In the genomic region with DNA sequence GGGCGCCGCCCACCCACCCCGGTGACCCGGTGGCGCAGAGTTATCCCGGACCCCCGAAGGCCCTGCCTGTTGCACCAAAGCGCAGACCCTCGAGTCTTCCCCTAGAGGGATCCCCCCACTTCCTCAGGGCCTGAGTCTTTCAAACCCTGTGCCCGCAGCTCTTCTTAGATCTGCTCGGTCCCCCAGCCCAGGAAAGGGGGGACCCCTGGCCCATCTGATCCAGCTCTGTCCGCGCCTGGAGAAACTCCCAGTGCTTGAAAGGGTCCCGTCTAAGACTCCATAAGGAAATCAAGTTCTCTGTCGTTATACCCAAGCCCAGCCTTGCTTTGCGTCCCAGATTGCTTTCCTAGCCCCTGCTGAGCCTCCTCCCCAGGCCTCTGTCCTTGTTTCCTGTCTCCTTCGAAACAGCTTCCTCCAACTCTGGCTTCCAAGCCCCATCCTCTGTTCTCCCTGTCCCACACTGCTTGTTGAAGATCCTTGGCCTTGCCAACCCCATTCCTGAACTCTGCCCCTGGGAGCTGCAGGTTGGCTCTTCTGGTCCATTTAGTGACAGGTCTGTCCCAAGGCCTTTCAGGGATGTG, we compare ENCODE assay signal across 8 mouse cellular contexts. TPM values are rescaled to one million over a fixed set of nuclear protein-coding genes. Genes with fewer than 3 reads are reported as not detected.
DNase-seq lines count a peak whose midpoint lies in the region; ATAC-seq and TF ChIP-seq lines count a peak whose summit lies in the region.

No protein-coding gene starts in this region.

- peak overlapping the region; percentile 94 for H3K4me3 ChIP-seq in megakaryocyte, embryonic 14.5 days (replicated peaks)
- peak overlapping the region; percentile 62 for H3K4me3 ChIP-seq in embryonic fibroblast, embryonic 13.5 days (ENCODE audit: insufficient read depth, low read length)
- peak overlapping the region; percentile 71 for H3K4me3 ChIP-seq in intestine, embryonic 14.5 days (ENCODE audit: low read depth, low read length)
- H3K4me3 ChIP-seq in midbrain, embryonic 12.5 days, result peak overlapping the region; percentile 73

- WGBS in intestine, embryonic 14.5 days, result 1% methylated on average over 17 of the region's 17 CpGs
- under 1% methylated on average over 17 of the region's 17 CpGs for WGBS in midbrain, embryonic 12.5 days

- H3K9me3 ChIP-seq in megakaryocyte, embryonic 14.5 days, result no peaks in the 10 kb centered on the region
- no peaks in the 10 kb centered on the region for H3K9me3 ChIP-seq in intestine, embryonic 14.5 days (ENCODE audit: control insufficient read depth, low read length)
- no peaks in the 10 kb centered on the region for H3K9me3 ChIP-seq in midbrain, embryonic 12.5 days

- peak overlapping the region; percentile 79 for H3K4me2 ChIP-seq in intestine, embryonic 14.5 days (ENCODE audit: low read length)
- peak overlapping the region; percentile 80 for H3K4me2 ChIP-seq in midbrain, embryonic 12.5 days (replicated peaks)

- TF ChIP-seq CTCF in embryonic fibroblast, embryonic 13.5 days (IDR thresholded peaks at IDR 0.05; ENCODE audit: borderline replicate concordance, insufficient read depth, low read length), result no peak

- H3K9ac ChIP-seq in intestine, embryonic 14.5 days (ENCODE audit: low read length), result peak overlapping the region; percentile 84
- H3K9ac ChIP-seq in midbrain, embryonic 12.5 days (replicated peaks), result peak overlapping the region; percentile 85

- ATAC-seq in megakaryocyte, adult 5-6 weeks (ENCODE audit: poor library complexity, severe bottlenecking), result no peak
- ATAC-seq in intestine, embryonic 14.5 days (replicated peaks; ENCODE audit: low FRiP score, low TSS enrichment, low read depth), result peak; percentile 42; the same call in 1 of the 2 replicates
- no peak; the same call in 1 of the 2 replicates for ATAC-seq in midbrain, embryonic 12.5 days (ENCODE audit: low FRiP score, low read depth)
- no peak for ATAC-seq in activated CD4-positive, CD25-positive, alpha-beta regulatory T cell, adult 4 months

- no peak for DNase-seq in intestine, embryonic 14.5 days (ENCODE audit: low spot score)
- no peak for DNase-seq in right cerebral cortex, postnatal 4 days
- no peak for DNase-seq in layer of hippocampus, adult 18-20 months (ENCODE audit: low spot score in 2 of 2)

- no peak; the same call in 1 of the 2 replicates for TF ChIP-seq POLR2A in embryonic fibroblast, embryonic 13.5 days (IDR thresholded peaks at IDR 0.05; ENCODE audit: low read depth, low read length)

- H3K27me3 ChIP-seq in megakaryocyte, embryonic 14.5 days (replicated peaks), result peaks cover 7% of the 10 kb centered on the region
- H3K27me3 ChIP-seq in intestine, embryonic 14.5 days (replicated peaks; ENCODE audit: control insufficient read depth, insufficient read depth, low read length), result no peaks in the 10 kb centered on the region
- no peaks in the 10 kb centered on the region for H3K27me3 ChIP-seq in midbrain, embryonic 12.5 days

- H3K36me3 ChIP-seq in megakaryocyte, embryonic 14.5 days (replicated peaks; ENCODE audit: low read length), result peaks cover 34% of the 10 kb centered on the region
- peaks cover 26% of the 10 kb centered on the region for H3K36me3 ChIP-seq in intestine, embryonic 14.5 days (ENCODE audit: control insufficient read depth, insufficient read depth, low read length)
- peaks cover 27% of the 10 kb centered on the region for H3K36me3 ChIP-seq in midbrain, embryonic 12.5 days

- peaks cover 64% of the 10 kb centered on the region for H3K4me1 ChIP-seq in megakaryocyte, embryonic 14.5 days
- H3K4me1 ChIP-seq in embryonic fibroblast, embryonic 13.5 days (ENCODE audit: control insufficient read depth, insufficient read depth, low read length), result no peaks in the 10 kb centered on the region
- peaks cover 26% of the 10 kb centered on the region for H3K4me1 ChIP-seq in intestine, embryonic 14.5 days (replicated peaks; ENCODE audit: control insufficient read depth, insufficient read depth, low read length)
- peaks cover 25% of the 10 kb centered on the region for H3K4me1 ChIP-seq in midbrain, embryonic 12.5 days

- peak overlapping the region; percentile 94 for H3K27ac ChIP-seq in embryonic fibroblast, embryonic 13.5 days (ENCODE audit: insufficient read depth, low read length)
- H3K27ac ChIP-seq in intestine, embryonic 14.5 days (ENCODE audit: low read depth), result peak overlapping the region; percentile 99
- H3K27ac ChIP-seq in midbrain, embryonic 12.5 days (replicated peaks), result peak overlapping the region; percentile 98

RNA-seq across cellular contexts. Expression of a gene that starts 0.9 kb away (rescaled TPM):
- 198 and 388 TPM in 2 replicates for polyA plus RNA-seq in megakaryocyte, embryonic 14.5 days (2012; ENCODE audit: insufficient read depth, low replicate concordance)
- total RNA-seq in megakaryocyte, adult 5-6 weeks (2015), result 46.0 and 52.6 TPM in 2 replicates
- 20.8 and 28.9 TPM in 2 replicates for total RNA-seq in megakaryocyte, adult 5-6 weeks (2017)
- polyA plus RNA-seq in embryonic fibroblast, embryonic 13.5 days (2011; ENCODE audit: insufficient read length, low read depth, missing spikeins), result 33.1 and 33.2 TPM in 2 replicates
- 38.1 and 44.4 TPM in 2 replicates for polyA plus RNA-seq in intestine, embryonic 14.5 days (2014; fragmentation: Nextera tagmentation; extraction: Ambion mirVana)
- 50.9 and 52.7 TPM in 2 replicates for polyA plus RNA-seq in midbrain, embryonic 12.5 days (2016; fragmentation: Nextera tagmentation; extraction: Ambion mirVana)
- 10 to 100 TPM; 13.8 to 18.1 TPM for polyA plus RNA-seq in activated CD4-positive, CD25-positive, alpha-beta regulatory T cell, adult 4 months (2017; shearing (Covaris generic))
- 10 to 100 TPM; 59.0 to 61.7 TPM for total RNA-seq in layer of hippocampus, adult 18-20 months (2021)

RNA-seq across cellular contexts. Expression of a gene that starts 21.6 kb away (rescaled TPM):
- polyA plus RNA-seq in megakaryocyte, embryonic 14.5 days (2012; ENCODE audit: insufficient read depth, low replicate concordance), result 2.9 and 8.0 TPM in 2 replicates
- not detected in 2 replicates for total RNA-seq in megakaryocyte, adult 5-6 weeks (2015)
- total RNA-seq in megakaryocyte, adult 5-6 weeks (2017), result 1.1 and 2.0 TPM in 2 replicates
- polyA plus RNA-seq in embryonic fibroblast, embryonic 13.5 days (2011; ENCODE audit: insufficient read length, low read depth, missing spikeins), result 0.61 TPM in 1 of 2 replicates, not detected in the other
- 0.62 and 0.86 TPM in 2 replicates for polyA plus RNA-seq in intestine, embryonic 14.5 days (2014; fragmentation: Nextera tagmentation; extraction: Ambion mirVana)
- polyA plus RNA-seq in midbrain, embryonic 12.5 days (2016; fragmentation: Nextera tagmentation; extraction: Ambion mirVana), result 0.10 TPM in 1 of 2 replicates, not detected in the other
- polyA plus RNA-seq in activated CD4-positive, CD25-positive, alpha-beta regulatory T cell, adult 4 months (2017; shearing (Covaris generic)), result not detected
- total RNA-seq in layer of hippocampus, adult 18-20 months (2021), result under 1 TPM in 1 of 2 experiments, not detected in 1; 0.52 TPM

RNA-seq across cellular contexts. Expression of a gene that starts 21.7 kb away (rescaled TPM):
- polyA plus RNA-seq in megakaryocyte, embryonic 14.5 days (2012; ENCODE audit: insufficient read depth, low replicate concordance), result 1,441 and 3,817 TPM in 2 replicates
- total RNA-seq in megakaryocyte, adult 5-6 weeks (2015), result 46.5 and 53.3 TPM in 2 replicates
- total RNA-seq in megakaryocyte, adult 5-6 weeks (2017), result 34.0 and 38.2 TPM in 2 replicates
- polyA plus RNA-seq in embryonic fibroblast, embryonic 13.5 days (2011; ENCODE audit: insufficient read length, low read depth, missing spikeins), result 44.1 and 47.8 TPM in 2 replicates
- polyA plus RNA-seq in intestine, embryonic 14.5 days (2014; fragmentation: Nextera tagmentation; extraction: Ambion mirVana), result 30.2 and 35.5 TPM in 2 replicates
- polyA plus RNA-seq in midbrain, embryonic 12.5 days (2016; fragmentation: Nextera tagmentation; extraction: Ambion mirVana), result 8.2 and 9.3 TPM in 2 replicates
- polyA plus RNA-seq in activated CD4-positive, CD25-positive, alpha-beta regulatory T cell, adult 4 months (2017; shearing (Covaris generic)), result 10 to 100 TPM; 43.8 to 75.5 TPM
- total RNA-seq in layer of hippocampus, adult 18-20 months (2021), result 10 to 100 TPM; 32.4 to 34.4 TPM

RNA-seq across cellular contexts. Expression of a gene that starts 22.6 kb away (rescaled TPM):
- not detected in 2 replicates for polyA plus RNA-seq in megakaryocyte, embryonic 14.5 days (2012; ENCODE audit: insufficient read depth, low replicate concordance)
- not detected in 2 replicates for total RNA-seq in megakaryocyte, adult 5-6 weeks (2015)
- 0.26 TPM in 1 of 2 replicates, not detected in the other for total RNA-seq in megakaryocyte, adult 5-6 weeks (2017)
- polyA plus RNA-seq in embryonic fibroblast, embryonic 13.5 days (2011; ENCODE audit: insufficient read length, low read depth, missing spikeins), result not detected in 2 replicates
- 776 and 848 TPM in 2 replicates for polyA plus RNA-seq in intestine, embryonic 14.5 days (2014; fragmentation: Nextera tagmentation; extraction: Ambion mirVana)
- 0.56 TPM in 1 of 2 replicates, not detected in the other for polyA plus RNA-seq in midbrain, embryonic 12.5 days (2016; fragmentation: Nextera tagmentation; extraction: Ambion mirVana)
- polyA plus RNA-seq in activated CD4-positive, CD25-positive, alpha-beta regulatory T cell, adult 4 months (2017; shearing (Covaris generic)), result not detected
- not detected for total RNA-seq in layer of hippocampus, adult 18-20 months (2021)

RNA-seq across cellular contexts. Expression of a gene that starts 35.5 kb away (rescaled TPM):
- polyA plus RNA-seq in megakaryocyte, embryonic 14.5 days (2012; ENCODE audit: insufficient read depth, low replicate concordance), result 1.2 and 3.7 TPM in 2 replicates
- total RNA-seq in megakaryocyte, adult 5-6 weeks (2015), result not detected in 2 replicates
- 0.26 TPM in 1 of 2 replicates, not detected in the other for total RNA-seq in megakaryocyte, adult 5-6 weeks (2017)
- polyA plus RNA-seq in embryonic fibroblast, embryonic 13.5 days (2011; ENCODE audit: insufficient read length, low read depth, missing spikeins), result 26.1 and 30.9 TPM in 2 replicates
- polyA plus RNA-seq in intestine, embryonic 14.5 days (2014; fragmentation: Nextera tagmentation; extraction: Ambion mirVana), result 44.9 and 45.7 TPM in 2 replicates
- 11.5 and 11.9 TPM in 2 replicates for polyA plus RNA-seq in midbrain, embryonic 12.5 days (2016; fragmentation: Nextera tagmentation; extraction: Ambion mirVana)
- polyA plus RNA-seq in activated CD4-positive, CD25-positive, alpha-beta regulatory T cell, adult 4 months (2017; shearing (Covaris generic)), result not detected
- total RNA-seq in layer of hippocampus, adult 18-20 months (2021), result 10 to 100 TPM; 11.9 to 15.8 TPM

Comparison
In these comparisons a context has a peak if more than half of its experiments do, and no peak if none do; other contexts are left out.
1. RNA of a gene that starts 21.7 kb away (polyA plus RNA-seq): 1,441 to 3,817 TPM in megakaryocyte, embryonic 14.5 days; 43.8 to 75.5 TPM in activated CD4-positive, CD25-positive, alpha-beta regulatory T cell, adult 4 months, 44.1 to 47.8 TPM in embryonic fibroblast, embryonic 13.5 days, 30.2 to 35.5 TPM in intestine, embryonic 14.5 days and 8.2 to 9.3 TPM in midbrain, embryonic 12.5 days; every median in the first group is over 10 times any median in the second.
2. Peak in every context shown above with its lines, with median percentiles within 50 percentile points of each other: H3K4me3 ChIP-seq and H3K27ac ChIP-seq.